Mouse (Mus musculus) liver, embryonic 14.5 days (tissue): ENCODE data around the gene Kcnq1.

Source experiments
- CTCF ChIP-seq: IDR thresholded peaks from 2 replicates; pipeline ENCODE4 v1.5.1; 2016; ENCODE audit warnings: antibody characterized with exemption, low read depth, control low read depth
- EP300 ChIP-seq: IDR thresholded peaks from 2 replicates; pipeline ENCODE4 v1.6.1; 2016; ENCODE audit warnings: antibody characterized with exemption, low read depth

GRCm38 (mm10) chr7:143389860-143390259 is 283.7 kb downstream of the Kcnq1 start:
- TF ChIP-seq EP300 (no peak), CTCF (no peak)
